Mouse (Mus musculus): Measurements from ENCODE around the gene Cdk5rap3. TPM values are rescaled to one million over a fixed set of nuclear protein-coding genes. Genes with fewer than 3 reads are reported as not detected.

The Cdk5rap3 gene
- polyA plus RNA-seq, 1 experiment from 2014 or later: 102 TPM

GRCm38 (mm10) chr11:96929096-96929765 is 12.9 kb upstream of the Cdk5rap3 start:
- Histone ChIP-seq H3K4me2 (no peak overlapping the region), H3K4me1 (peaks cover 9% of the 10 kb centered on the region), H3K27ac (no peak overlapping the region), H3K36me3 (replicated peaks) (no peaks in the 10 kb centered on the region), H3K4me3 (replicated peaks) (no peak overlapping the region), H3K27me3 (peaks cover 34% of the 10 kb centered on the region), H3K9me3 (no peaks in the 10 kb centered on the region), H3K9ac (no peak overlapping the region)
- no peak for ATAC-seq (ENCODE audit: low FRiP score)
- WGBS: 15% methylated on average over 13 of the region's 13 CpGs

GRCm38 (mm10) chr11:96928691-96929090 is 12.4 kb upstream of the Cdk5rap3 start:
- Histone ChIP-seq H3K36me3 (replicated peaks) (no peaks in the 10 kb centered on the region), H3K4me3 (replicated peaks) (no peak overlapping the region), H3K9ac (no peak overlapping the region), H3K27ac (no peak overlapping the region), H3K4me2 (no peak overlapping the region), H3K9me3 (no peaks in the 10 kb centered on the region), H3K4me1 (peaks cover 9% of the 10 kb centered on the region; the same call in 1 of the 2 replicates), H3K27me3 (peaks cover 34% of the 10 kb centered on the region)
- WGBS: 7% methylated on average over 5 of the region's 5 CpGs
- ATAC-seq (ENCODE audit: low FRiP score): no peak

DNA sequence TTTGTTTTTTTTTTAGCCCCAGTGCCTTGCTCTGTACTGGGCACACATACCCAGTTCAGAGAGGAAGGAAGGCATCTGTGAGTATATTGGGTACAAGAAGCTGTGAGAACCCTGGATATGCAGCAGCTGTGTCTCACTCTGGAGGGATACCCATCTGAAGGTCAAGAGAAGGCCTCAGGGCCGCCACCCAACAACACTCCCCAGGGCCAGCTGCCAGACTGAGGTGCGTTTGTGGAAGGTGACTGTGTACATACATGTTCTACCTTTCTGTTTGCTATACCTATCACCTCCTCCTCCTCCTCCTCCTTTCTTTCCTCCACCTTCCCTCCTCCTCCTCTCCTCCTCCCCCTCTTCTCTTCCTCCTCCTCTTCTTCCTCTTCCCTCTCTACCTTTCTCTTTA is 11.8 kb upstream of the Cdk5rap3 start, which contains the start of gene Prr15l:
TSS of gene Prr15l (plus strand) at position 17 of the 400 bp plus-strand sequence.
- H3K4me1 ChIP-seq: peaks cover 9% of the 10 kb centered on the region; the same call in 1 of the 2 replicates
- no peak within 1 kb of the TSS for H3K9ac ChIP-seq
- H3K4me3 ChIP-seq (replicated peaks): no peak within 1 kb of the TSS

DNA sequence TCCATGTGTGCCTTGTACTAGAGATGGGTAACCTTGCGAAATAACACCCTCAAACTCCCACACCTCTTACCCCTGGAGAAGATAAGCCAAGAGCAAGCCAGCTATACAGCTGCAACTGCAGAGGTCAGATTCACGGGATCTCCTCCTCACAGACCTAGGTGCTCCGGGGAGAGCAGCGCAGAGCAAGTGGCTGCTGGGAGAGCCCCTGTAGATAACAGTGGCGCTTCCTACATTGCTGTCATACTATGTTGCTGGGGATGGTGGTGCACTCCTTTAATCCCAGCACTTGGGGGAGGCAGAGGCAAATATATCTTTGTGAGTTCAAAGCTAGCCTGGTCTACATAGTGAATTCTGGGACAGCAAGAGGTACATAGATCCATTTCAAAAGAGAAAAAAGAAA is 10.3 kb upstream of the Cdk5rap3 start:
- Histone ChIP-seq H3K27me3 (peaks cover 34% of the 10 kb centered on the region), H3K4me3 (replicated peaks) (no peak overlapping the region), H3K36me3 (replicated peaks) (no peaks in the 10 kb centered on the region), H3K4me1 (peaks cover 9% of the 10 kb centered on the region; the same call in 1 of the 2 replicates), H3K27ac (no peak overlapping the region), H3K9ac (no peak overlapping the region), H3K9me3 (no peaks in the 10 kb centered on the region), H3K4me2 (no peak overlapping the region)
- WGBS: 88% methylated on average over 5 of the region's 5 CpGs
- no peak for ATAC-seq (ENCODE audit: low FRiP score)

More for the DNA sequence above, 11.8 kb upstream of the Cdk5rap3 start, which contains the start of gene Prr15l:
- Histone ChIP-seq H3K27me3 (peaks cover 34% of the 10 kb centered on the region), H3K4me2 (no peak within 1 kb of the TSS), H3K36me3 (replicated peaks) (no peaks in the 10 kb centered on the region), H3K27ac (no peak within 1 kb of the TSS), H3K9me3 (no peaks in the 10 kb centered on the region)
- no peak for ATAC-seq (ENCODE audit: low FRiP score)
- 76% methylated on average over 2 of the region's 2 CpGs for WGBS

- Histone ChIP-seq H3K36me3 (replicated peaks) (no peaks in the 10 kb centered on the region), H3K27me3 (peaks cover 33% of the 10 kb centered on the region), H3K4me3 (replicated peaks) (no peak overlapping the region), H3K4me1 (peaks cover 9% of the 10 kb centered on the region; the same call in 1 of the 2 replicates), H3K9me3 (no peaks in the 10 kb centered on the region), H3K27ac (no peak overlapping the region), H3K4me2 (no peak overlapping the region), H3K9ac (no peak overlapping the region)
- whole genome bisulfite sequencing: 90% methylated on average over 12 of the region's 12 CpGs
- ATAC-seq (ENCODE audit: low FRiP score): no peak
These were observed 9.3 kb upstream of the Cdk5rap3 start for GRCm38 (mm10) chr11:96925469-96926148.

DNA sequence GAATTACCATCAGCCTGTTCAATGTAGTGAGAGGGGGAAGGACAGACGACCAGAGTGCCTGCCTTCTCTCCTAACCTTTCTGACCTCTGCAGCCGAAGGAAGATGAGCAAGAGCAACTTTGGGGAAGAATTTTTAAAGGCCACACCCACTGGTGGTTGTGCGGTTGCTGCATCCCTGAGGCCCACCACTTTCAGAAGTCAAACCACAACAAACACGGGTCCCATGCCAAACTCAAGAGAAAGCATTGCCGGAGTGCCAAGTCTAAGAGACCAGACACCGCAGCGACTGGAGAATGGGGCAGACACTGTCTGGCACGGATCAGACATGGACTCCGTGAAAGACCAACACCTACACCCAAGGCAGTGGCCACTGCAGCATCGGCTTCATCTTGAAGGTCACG is 8.6 kb upstream of the Cdk5rap3 start:
- no peak overlapping the region for H3K4me2 ChIP-seq
- 87% methylated on average over 11 of the region's 11 CpGs for WGBS
- no peak overlapping the region for H3K4me3 ChIP-seq (replicated peaks)
- no peaks in the 10 kb centered on the region for H3K9me3 ChIP-seq
- no peaks in the 10 kb centered on the region for H3K36me3 ChIP-seq (replicated peaks)
- peaks cover 9% of the 10 kb centered on the region; the same call in 1 of the 2 replicates for H3K4me1 ChIP-seq
- no peak for ATAC-seq (ENCODE audit: low FRiP score)
- peaks cover 26% of the 10 kb centered on the region for H3K27me3 ChIP-seq
- H3K27ac ChIP-seq: no peak overlapping the region
- H3K9ac ChIP-seq: no peak overlapping the region

DNA sequence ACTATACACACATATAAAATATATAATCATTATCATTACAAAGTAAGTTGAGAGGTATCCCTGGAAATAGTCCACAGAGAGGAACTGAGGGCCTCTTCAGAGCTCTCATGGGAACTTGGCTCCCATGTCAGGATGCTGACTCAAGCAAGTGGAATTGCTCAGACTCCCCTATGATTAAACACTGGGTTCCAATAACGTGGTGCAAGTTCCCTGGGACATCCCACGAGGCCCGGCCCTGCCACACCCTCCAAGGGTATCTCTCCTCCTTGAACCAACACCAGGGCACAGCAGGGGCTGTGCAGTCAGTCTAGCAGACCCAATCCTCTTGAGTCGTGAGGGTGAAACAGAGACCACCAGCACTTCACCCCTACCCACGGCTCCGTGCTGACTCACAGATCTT is 2.7 kb upstream of the Cdk5rap3 start:
- WGBS: 62% methylated on average over 6 of the region's 6 CpGs
- ATAC-seq (ENCODE audit: low FRiP score): no peak
- H3K4me1 ChIP-seq: peaks cover 16% of the 10 kb centered on the region
- no peak overlapping the region for H3K4me2 ChIP-seq
- H3K27me3 ChIP-seq: peaks cover 7% of the 10 kb centered on the region; the same call in 1 of the 2 replicates
- no peak overlapping the region for H3K4me3 ChIP-seq (replicated peaks)
- no peak overlapping the region for H3K27ac ChIP-seq
- H3K9me3 ChIP-seq: no peaks in the 10 kb centered on the region
- H3K9ac ChIP-seq: no peak overlapping the region
- no peaks in the 10 kb centered on the region for H3K36me3 ChIP-seq (replicated peaks)

- no peak overlapping the region for H3K4me3 ChIP-seq (replicated peaks)
- no peaks in the 10 kb centered on the region for H3K9me3 ChIP-seq
- H3K9ac ChIP-seq: no peak overlapping the region
- no peak overlapping the region for H3K4me2 ChIP-seq
- H3K27ac ChIP-seq: no peak overlapping the region
- 90% methylated on average over 6 of the region's 6 CpGs for WGBS
- no peak for ATAC-seq (ENCODE audit: low FRiP score)
- H3K36me3 ChIP-seq (replicated peaks): peaks cover 8% of the 10 kb centered on the region; the same call in 1 of the 2 replicates
- peaks cover 16% of the 10 kb centered on the region for H3K4me1 ChIP-seq
- peaks cover 7% of the 10 kb centered on the region; the same call in 1 of the 2 replicates for H3K27me3 ChIP-seq
These were observed 1.1 kb upstream of the Cdk5rap3 start for GRCm38 (mm10) chr11:96917415-96917814.

DNA sequence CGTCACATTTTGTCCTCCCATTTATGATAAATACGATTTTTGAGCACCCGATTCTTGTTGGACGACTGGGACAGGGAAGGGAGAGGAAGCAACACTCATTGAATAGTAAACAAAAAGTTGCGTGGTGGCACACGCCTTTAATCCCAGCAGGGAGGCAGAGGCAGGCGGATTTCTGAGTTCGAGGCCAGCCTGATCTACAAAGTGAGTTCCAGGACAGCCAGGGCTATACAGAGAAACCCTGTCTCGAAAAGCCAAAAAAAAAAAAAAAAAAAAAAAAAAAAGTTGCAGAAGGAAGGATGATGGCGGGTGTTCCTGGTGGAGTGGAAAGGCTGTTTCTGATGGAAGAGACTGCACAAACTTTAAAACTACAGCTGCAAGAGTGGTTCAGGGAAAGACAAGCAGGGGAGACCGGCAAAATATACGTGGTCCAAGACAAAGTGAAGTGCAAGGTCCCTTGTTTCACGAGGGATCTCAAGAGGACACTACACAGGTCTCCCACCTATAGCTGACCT is 645 bp upstream of the Cdk5rap3 start:
- Histone ChIP-seq H3K27me3 (peaks cover 7% of the 10 kb centered on the region; the same call in 1 of the 2 replicates), H3K4me1 (peaks cover 16% of the 10 kb centered on the region), H3K27ac (no peak overlapping the region), H3K4me3 (replicated peaks) (peak overlapping the region; percentile 85), H3K4me2 (peak overlapping the region; percentile 41), H3K36me3 (replicated peaks) (peaks cover 11% of the 10 kb centered on the region; the same call in 1 of the 2 replicates), H3K9ac (no peak overlapping the region), H3K9me3 (no peaks in the 10 kb centered on the region)
- ATAC-seq (ENCODE audit: low FRiP score): peak; percentile 6
- WGBS: 35% methylated on average over 13 of the region's 13 CpGs

DNA sequence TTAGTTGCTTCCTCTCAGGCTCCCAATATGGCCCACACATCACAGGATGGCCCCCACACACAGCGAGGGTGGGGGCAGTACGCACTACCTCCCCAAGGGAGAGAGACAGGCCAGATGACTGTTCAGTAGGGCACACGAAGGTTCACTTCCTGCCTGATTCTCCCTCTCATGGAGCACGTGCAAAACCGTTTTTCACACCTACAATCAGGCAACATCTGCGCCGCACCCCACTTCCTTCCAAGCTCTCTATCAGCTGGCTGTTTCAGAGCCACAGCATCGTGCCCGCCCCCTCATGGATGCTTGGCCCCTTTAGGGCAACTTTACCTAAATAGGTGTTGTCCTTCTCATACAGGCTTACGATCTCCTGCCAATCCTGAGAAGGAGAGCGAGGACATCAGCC is 3.6 kb downstream of the Cdk5rap3 start:
- Histone ChIP-seq H3K27me3 (peaks cover 4% of the 10 kb centered on the region; the same call in 1 of the 2 replicates), H3K36me3 (replicated peaks) (peaks cover 42% of the 10 kb centered on the region), H3K27ac (no peak overlapping the region), H3K4me2 (no peak overlapping the region), H3K9ac (0 out of 2 replicates have a peak overlapping the region, but pooled peaks have one; percentile 22), H3K9me3 (no peaks in the 10 kb centered on the region), H3K4me1 (peaks cover 37% of the 10 kb centered on the region), H3K4me3 (replicated peaks) (no peak overlapping the region)
- ATAC-seq (ENCODE audit: low FRiP score): no peak
- 83% methylated on average over 11 of the region's 11 CpGs for WGBS

DNA sequence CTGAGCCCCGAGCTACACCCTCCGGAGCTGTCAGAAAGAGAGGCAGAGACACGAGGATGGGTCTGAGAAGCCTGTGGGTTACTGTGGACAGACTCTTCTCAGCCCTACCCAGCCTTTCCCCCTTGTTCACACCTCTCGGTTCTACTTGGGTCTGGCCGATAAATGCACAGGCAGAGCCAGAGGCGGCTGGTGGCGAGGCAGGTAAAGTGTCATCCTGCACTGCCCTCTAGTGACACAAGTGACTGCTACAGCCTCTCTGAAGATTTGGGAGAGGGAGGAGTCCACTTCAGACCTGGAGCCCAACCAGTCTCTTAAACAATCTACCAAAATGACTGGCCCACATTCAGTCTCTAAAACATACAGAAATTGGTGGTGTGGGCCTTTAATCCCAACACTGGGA is 6.3 kb downstream of the Cdk5rap3 start:
- Histone ChIP-seq H3K27ac (peak overlapping the region; percentile 46; the same call in 1 of the 2 replicates), H3K4me1 (peaks cover 53% of the 10 kb centered on the region), H3K27me3 (no peaks in the 10 kb centered on the region), H3K4me3 (replicated peaks) (no peak overlapping the region), H3K9me3 (no peaks in the 10 kb centered on the region), H3K4me2 (no peak overlapping the region), H3K9ac (peak overlapping the region; percentile 17; the same call in 1 of the 2 replicates), H3K36me3 (replicated peaks) (peaks cover 53% of the 10 kb centered on the region)
- ATAC-seq (ENCODE audit: low FRiP score): peak; percentile 72
- 21% methylated on average over 7 of the region's 7 CpGs for WGBS

DNA sequence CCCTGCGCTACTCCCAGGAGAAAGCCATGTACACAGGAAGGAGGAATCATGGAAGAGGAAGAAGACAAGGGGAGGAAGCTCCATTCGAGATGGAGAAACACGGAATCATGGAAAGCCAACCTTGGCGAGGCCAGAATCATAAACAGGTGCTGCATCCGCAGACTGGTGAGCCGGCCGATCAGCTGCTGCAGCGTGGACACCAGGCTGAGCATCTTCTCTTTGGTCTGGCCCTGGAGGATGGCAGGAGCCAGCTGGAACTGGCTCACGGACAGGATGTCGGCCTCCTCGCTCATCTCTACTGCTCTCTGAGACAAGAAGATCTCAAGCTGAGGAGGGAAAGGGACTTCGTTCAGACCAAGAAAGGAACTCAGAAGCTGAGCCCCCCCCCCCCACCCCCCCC is 7.7 kb downstream of the Cdk5rap3 start:
- no peak for ATAC-seq (ENCODE audit: low FRiP score)
- 91% methylated on average over 12 of the region's 12 CpGs for WGBS
- H3K4me1 ChIP-seq: peaks cover 57% of the 10 kb centered on the region

More for the DNA sequence above, 7.7 kb downstream of the Cdk5rap3 start:
- Histone ChIP-seq H3K4me2 (no peak overlapping the region), H3K4me3 (replicated peaks) (no peak overlapping the region), H3K36me3 (replicated peaks) (peaks cover 53% of the 10 kb centered on the region), H3K27ac (no peak overlapping the region), H3K9ac (no peak overlapping the region), H3K9me3 (no peaks in the 10 kb centered on the region), H3K27me3 (no peaks in the 10 kb centered on the region)

Data from forebrain, embryonic 12.5 days (tissue).